Mouse (Mus musculus): ENCODE results near the gene Reep6.

Reep6 gene

DNA sequence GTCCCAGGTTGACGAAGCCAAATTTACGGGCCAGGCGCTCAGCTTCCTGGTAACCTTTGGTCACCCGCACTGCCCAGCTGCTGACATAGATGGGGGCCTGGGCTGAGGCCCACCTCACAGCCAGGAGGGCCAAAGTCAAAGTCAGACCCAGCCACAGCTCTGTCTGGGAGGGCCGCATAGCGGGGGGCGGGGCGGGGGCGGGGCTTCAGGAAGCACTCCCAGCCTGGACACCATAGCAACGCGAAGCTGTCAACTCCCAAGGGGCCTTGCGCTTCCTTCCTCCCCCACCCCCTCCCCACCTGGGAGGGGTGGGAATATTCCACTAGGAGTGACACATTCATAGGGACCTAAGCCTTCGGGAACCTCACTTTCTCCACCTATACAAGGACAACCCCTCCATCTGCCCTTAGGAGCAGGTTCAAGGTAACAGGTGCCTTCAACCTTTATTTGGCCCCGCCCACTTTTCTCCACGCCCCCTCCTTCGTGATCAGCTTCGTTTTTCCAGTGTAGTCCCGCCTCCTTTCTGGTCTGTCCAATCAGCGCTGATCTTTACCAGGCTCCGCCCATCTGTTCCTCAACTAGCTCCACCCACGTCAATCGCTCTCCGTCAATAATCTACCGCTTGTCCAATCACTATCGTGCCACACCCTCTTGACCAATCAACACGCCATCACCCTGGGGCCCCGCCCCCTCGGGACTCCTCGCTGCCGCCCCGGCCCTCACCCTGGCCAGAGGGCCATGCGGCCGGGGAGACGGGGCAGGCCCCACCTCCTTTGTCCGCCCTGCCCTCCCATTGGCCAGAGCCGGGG, at the start of gene Reep6, which contains the start of gene Pcsk4:
TSS of gene Reep6 (plus strand) at position 681 of the 809 bp plus-strand sequence.
TSS of gene Pcsk4 (minus strand) at position 226 of the 809 bp plus-strand sequence.
- peak; percentile 100 for DNase-seq (ENCODE audit: low read depth, low spot score)

- DNase-seq (ENCODE audit: low read depth, low spot score), result no peak
Observed at GRCm38 (mm10) chr10:80281304-80281703, 48.4 kb upstream of the Reep6 start.

DNA sequence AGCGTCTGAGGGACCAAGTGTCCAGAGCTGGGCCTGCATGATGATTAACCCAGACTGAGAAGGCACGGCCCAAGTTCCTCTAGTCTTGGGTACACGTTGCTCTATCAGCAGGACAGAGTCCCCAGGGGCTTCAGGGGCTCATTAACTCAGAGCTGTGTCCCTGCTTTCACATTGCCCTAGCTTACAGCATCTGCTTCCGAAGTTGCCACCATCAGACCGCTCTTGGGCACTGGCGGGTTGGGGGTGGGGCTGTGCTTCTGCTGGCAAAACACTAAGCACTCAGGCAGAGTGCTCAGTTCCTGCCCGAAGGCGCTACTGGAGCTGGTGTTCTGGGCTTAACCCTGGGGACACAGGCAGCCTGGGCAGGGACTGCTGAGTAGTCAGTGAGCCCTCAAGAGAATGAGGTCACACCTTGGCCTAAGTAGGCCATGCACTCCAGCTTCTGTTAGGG, 47.8 kb upstream of the Reep6 start:
- no peak for DNase-seq (ENCODE audit: low read depth, low spot score)

DNA sequence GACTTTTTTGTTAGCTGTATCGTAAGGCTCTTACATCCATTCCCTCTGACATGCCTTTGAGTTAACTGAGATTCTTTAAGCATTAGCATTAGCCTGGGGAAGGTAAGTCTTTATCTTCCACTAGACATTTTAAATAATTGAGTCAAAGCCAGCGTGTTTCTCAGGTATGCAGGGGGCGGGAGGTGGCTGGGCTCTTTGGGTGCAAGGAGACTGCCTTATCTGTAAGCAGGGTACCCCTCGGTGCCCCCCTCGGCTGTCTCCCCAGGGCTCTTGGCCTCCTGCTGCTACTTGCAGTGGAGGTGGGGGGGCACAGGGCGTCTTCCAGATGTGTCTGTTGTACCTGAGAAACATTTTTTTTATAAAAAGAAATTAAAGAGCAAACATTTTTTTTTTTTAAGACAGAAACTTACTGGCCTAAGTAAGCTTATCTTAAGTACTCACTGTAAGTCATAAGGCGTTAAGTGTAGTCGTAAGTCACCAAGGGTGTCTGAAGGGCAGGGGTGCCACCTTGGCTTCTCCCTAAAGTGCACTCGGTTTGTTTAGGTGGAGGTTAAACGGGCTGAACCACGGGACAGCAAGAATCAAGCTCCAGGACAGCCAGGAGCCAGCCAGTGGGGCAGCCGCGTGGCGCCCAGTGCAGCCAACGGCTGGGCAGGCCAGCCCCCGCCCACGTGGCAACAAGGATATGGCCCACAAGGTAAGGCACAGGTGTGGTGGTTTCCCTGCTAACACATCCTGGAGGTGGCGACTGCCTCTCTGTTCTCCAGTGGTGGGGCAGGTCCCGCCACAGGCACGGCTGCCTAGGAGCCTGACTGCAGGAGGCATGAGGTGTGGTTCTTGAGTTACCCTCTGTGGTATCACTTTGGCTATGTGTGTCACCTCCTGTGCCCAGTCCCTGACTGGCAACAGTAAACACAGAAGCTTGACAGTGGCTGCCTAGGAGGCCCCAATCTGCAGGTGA, 47.0 kb upstream of the Reep6 start:
- no peak for DNase-seq (ENCODE audit: low read depth, low spot score)

DNA sequence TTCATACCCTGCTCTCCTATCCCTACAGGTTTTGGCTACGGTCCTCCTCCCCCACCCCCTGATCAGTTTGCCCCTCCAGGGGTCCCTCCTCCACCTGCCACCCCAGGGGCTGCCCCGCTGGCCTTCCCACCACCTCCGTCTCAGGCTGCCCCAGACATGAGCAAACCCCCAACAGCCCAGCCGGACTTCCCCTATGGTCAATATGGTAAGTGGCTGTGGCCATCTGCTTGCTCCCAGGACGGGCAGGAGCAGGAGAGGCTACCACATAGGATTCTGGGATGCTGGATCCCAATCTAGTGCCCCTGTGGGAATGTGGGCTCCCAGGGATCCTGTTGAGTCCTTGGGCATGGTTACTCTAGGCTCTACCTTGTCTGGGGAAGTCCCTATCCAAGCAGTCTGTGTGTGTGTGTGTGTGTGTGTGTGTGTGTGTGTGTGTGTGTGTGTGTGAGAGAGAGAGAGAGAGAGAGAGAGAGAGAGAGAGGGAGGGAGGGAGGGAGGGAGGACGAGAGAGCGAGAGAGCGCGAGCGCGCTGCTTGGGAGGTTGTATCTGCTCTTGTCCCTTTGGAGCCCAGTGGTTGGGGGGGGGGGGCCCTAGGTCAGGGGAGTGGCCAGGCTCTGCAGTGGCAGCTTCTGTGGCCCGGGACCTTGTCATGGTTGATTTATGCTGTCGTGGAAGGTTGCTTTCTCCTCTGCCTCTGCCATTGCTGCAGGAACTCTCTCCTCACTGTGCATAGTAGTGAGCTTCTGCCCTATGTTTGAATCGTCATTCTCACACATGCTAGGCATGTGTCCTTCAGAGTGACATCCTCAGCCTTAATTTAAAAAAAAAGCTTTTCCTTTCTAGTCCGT, 44.3 kb upstream of the Reep6 start:
- DNase-seq (ENCODE audit: low read depth, low spot score), result no peak

- DNase-seq (ENCODE audit: low read depth, low spot score), result no peak
Observed at GRCm38 (mm10) chr10:80288097-80288496, 41.7 kb upstream of the Reep6 start.

GRCm38 (mm10) chr10:80288657-80289056, 41.1 kb upstream of the Reep6 start:
- no peak for DNase-seq (ENCODE audit: low read depth, low spot score)

DNA sequence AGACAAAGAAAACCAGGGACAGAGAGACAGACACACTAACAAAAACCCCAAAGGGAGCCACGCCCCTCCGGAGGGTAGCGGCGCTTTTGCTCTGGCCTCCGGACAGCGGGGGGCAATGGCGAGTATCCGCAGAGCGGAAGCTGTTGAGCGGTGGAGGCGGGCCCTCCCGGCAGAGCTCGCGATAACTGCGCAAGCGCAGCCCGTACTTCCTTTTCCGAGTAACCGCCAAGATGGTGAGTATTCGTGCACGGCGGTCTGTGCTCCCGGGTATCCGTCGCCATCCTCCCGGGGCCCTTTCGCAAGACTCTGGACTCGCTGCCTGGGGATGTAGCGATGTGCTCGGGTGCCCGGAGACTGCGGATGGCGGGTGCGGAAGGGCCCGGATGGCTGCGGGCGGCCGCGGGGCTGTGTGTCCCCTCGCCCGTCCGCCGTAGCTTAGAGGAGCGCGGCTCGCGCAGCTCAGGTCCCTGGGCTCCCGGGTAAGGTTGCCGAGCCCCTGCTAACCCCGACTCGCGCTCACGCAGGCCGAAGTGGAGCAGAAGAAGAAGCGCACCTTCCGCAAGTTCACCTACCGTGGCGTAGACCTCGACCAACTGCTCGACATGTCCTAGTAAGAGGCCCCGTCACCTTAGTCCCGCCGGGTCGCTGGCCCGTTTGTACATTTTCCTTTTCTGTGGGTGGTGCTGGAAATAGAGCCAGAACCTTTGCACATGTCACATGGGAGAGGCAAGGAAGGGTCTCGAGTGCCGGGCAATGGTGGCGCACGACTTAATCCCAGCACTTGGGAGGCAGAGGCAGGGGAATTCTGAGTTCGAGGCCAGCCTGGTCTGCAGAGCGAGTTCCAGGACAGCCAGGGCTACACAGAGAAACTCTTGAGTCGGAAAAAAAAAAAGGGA, 37.3 kb upstream of the Reep6 start, which contains the start of gene Rps15:
TSS of gene Rps15 (plus strand) at position 203 of the 896 bp plus-strand sequence.
- peak; percentile 97 for DNase-seq (ENCODE audit: low read depth, low spot score)

DNA sequence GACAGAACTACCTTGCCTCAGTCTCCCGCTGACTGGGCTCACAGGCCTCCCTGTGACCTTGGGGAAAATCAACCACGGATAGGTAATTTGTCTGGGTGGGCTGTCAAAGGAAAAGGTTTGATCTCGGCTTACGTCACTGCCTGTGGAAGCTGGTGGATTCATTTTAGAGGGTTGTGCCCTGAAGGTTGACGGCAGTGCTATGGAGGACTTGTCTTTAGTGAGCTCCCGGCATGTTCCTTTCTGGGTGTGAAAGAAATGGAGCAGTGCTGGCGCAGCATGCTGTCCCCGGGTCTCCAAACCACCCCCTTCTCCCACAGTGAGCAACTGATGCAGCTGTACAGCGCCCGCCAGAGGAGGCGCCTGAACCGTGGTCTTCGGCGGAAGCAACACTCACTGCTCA, 36.4 kb upstream of the Reep6 start:
- peak; percentile 43 for DNase-seq (ENCODE audit: low read depth, low spot score)

GRCm38 (mm10) chr10:80294311-80294710, 35.4 kb upstream of the Reep6 start:
- no peak for DNase-seq (ENCODE audit: low read depth, low spot score)

GRCm38 (mm10) chr10:80294788-80295303, 34.9 kb upstream of the Reep6 start:
- peak; percentile 46 for DNase-seq (ENCODE audit: low read depth, low spot score)

DNA sequence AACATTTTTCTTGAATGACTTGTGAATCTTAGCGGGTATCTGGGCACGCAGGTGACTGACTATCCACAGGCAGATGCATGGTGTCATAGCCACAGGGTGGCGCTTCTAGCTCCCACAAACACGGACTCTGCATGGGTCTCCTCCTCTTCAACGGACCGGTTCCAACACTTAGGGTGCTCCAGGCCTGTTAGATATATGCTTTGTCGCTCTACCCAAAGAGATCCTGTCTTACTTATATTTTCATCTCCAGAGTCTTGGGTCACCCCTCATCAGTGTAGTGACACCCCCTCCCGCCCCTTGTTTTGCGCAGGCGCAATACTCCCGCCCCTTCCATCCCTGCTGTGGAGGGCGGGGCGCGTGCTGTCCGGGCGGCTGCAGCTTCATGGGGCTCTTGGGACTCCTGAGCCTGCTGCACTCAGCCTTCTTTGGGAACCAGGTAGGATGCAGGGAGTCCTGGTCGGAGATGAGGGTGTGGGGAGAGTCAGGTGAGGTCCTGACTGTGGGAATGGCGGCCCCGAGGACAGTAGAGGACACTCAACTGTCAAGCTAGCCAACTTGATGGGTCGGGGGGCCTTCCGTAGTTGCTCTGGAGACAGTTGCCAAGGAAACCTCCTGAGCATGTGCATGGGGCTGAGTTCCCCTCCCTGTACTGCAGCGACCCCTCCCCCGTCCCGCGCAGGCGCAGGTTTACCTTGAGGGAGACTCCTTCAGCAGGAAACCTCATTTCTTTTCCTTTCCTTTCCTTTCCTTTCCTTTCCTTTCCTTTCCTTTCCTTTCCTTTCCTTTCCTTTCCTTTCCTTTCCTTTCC, 33.9 kb upstream of the Reep6 start, which contains the start of gene Apc2:
TSS of gene Apc2 (plus strand) at position 360 of the 808 bp plus-strand sequence.
- DNase-seq (ENCODE audit: low read depth, low spot score), result peak; percentile 74

- DNase-seq (ENCODE audit: low read depth, low spot score), result no peak
Observed at GRCm38 (mm10) chr10:80296824-80297223, 32.9 kb upstream of the Reep6 start.

GRCm38 (mm10) chr10:80297526-80298133, 32.1 kb upstream of the Reep6 start:
- no peak for DNase-seq (ENCODE audit: low read depth, low spot score)

DNA sequence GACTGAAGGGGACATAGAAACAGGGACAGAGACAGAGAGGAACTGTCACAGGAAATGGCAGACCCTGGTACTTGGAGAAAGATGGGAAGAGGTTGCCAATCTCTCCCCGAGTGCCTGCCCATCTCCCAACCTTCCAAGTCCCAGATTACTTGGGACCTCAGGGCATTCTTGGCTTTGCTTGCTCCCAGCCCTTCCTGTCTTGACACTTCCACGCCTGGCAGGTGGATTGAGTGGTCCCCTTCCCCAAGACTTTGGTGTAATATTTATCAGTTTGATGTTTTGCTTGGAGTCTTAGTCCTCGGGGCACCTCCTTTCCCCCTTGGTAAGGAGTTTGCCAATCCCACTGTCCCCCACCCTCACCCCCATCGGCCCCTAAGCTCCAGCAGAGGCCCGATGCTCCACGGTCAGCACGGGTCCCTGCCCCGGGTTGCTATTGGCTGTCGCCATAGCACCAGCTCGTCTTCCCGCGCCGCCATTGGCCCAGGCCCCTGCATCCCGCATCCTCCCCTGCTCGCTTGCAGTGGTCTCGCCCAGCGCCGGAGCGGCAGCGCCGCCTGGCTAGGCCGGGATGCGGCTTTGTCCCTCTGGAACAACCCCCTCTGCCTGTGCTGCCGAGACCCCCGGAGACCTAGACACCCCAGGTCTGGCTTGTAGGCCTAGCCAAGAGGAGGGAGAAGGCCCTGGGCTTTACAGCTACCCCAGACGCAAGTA, 31.0 kb upstream of the Reep6 start:
- no peak for DNase-seq (ENCODE audit: low read depth, low spot score)

DNA sequence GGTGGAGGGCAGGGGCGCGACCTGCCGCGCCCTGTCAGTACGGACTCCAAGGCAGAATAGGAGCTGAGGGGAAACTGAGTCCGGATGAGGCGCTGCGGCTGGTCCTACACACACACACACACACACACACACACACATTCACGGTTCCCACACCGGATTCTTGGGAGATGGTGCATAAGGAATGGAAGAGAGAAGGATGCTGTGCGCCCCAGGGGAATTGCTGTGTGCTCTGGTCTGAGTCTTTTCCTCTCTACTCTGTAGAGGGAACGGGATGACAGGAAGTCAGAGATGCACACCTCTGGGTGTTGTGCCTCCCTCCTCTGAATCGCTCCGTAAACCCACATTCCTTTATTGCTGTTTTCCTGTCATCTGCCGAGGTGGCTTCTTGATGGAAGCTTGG, 30.5 kb upstream of the Reep6 start:
- DNase-seq (ENCODE audit: low read depth, low spot score), result no peak

DNA sequence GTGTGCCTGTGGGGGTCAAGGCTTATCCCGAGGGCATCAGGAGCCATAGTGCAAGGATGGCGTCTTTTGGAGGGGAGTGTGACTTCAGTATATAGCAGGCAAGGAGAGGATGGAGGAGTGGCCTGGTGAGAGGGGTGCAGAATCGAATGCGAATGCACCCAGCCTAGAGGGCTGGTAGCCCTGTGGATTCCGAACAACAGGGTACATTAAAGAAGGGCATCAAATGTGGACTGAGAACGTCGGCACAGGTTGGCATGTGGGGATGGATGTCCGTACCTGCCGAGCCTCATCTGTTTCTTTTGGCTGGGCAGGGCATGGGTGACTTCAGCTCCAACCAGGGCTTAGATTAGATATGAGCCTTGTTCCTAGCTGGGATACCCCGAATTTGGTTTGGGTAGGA, 29.9 kb upstream of the Reep6 start:
- no peak for DNase-seq (ENCODE audit: low read depth, low spot score)

DNA sequence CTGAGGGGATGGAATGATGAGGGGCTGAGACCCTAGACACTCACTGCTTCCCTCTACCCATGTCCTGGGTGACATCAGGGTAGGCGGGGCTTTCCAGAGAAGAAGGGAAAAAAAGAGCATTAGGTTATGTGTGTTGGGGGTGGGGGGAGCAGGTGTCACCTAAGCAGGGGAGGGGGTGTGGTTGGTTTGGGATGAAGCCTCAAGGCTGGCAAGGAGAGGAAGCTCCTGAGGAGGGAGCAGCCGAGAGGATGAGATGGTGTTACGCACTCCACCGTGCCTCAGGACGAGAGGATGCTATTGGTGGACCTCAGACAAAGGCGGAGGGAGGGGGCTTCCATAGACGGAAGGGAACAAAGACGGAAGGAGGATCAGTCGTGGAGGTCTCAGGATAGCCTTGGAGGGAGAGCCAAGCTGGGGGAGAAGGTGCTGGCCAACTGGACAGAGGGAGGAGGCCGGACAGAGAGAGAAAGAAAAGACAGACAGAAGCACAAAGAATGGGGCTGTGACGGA, 29.0 kb upstream of the Reep6 start:
- DNase-seq (ENCODE audit: low read depth, low spot score), result no peak

Measured in A20 (cell line).